In the genomic region with DNA sequence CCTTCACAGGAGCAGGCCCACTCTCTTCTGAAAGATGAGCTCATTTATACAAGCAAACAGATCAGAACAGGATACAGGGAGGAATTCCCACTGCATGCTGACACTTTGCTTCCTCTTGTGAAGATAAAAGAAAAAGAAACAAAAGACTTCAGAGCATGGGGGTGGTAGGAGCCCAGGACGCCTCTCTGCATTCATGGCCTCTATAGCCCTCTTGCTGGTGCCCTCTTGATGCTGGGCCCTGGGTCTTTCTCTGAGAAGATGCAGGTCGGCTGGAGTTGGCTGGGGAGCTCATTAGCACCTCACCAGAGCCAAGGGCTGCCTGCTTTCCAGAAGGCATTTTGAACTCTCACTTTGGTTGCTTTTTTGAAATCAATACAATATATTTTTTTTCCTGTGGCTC, we compare ENCODE assay signal across 26 mouse cellular contexts.
DNase-seq lines count a peak whose midpoint lies in the region; ATAC-seq and TF ChIP-seq lines count a peak whose summit lies in the region.
"Had no signal": no experiment of that assay in that cellular context is flagged by ENCODE, and none has a peak within 500 bp of the region (broad histone marks: within the 10 kb centered on the region; RNA-seq: fewer than 3 reads in every experiment).

No protein-coding gene starts in this region.

- no peaks in the 10 kb centered on the region for H3K36me3 ChIP-seq in forebrain, embryonic 14.5 days (ENCODE audit: control insufficient read depth, insufficient read depth, low read length)
- H3K36me3 ChIP-seq in forebrain, embryonic 16.5 days (ENCODE audit: control insufficient read depth, insufficient read depth): no peaks in the 10 kb centered on the region
- no peaks in the 10 kb centered on the region for H3K36me3 ChIP-seq in kidney, postnatal 0 days (ENCODE audit: insufficient read depth, low read length)
- H3K36me3 ChIP-seq in midbrain, embryonic 15.5 days (replicated peaks): no peaks in the 10 kb centered on the region
- H3K36me3 ChIP-seq: embryonic facial prominence, embryonic 10.5 days; embryonic facial prominence, embryonic 13.5 days; forebrain, embryonic 15.5 days; G1E; hindbrain, embryonic 15.5 days had no signal

- no peaks in the 10 kb centered on the region for H3K27me3 ChIP-seq in forebrain, embryonic 14.5 days (replicated peaks; ENCODE audit: control insufficient read depth, insufficient read depth, low read length)
- H3K27me3 ChIP-seq in forebrain, embryonic 16.5 days (replicated peaks; ENCODE audit: control insufficient read depth, insufficient read depth, low read length): no peaks in the 10 kb centered on the region
- no peaks in the 10 kb centered on the region for H3K27me3 ChIP-seq in kidney, postnatal 0 days (ENCODE audit: insufficient read depth, low read length)
- H3K27me3 ChIP-seq in midbrain, embryonic 15.5 days (replicated peaks): no peaks in the 10 kb centered on the region
- H3K27me3 ChIP-seq: CH12.LX; embryonic facial prominence, embryonic 13.5 days; forebrain, embryonic 15.5 days; hindbrain, embryonic 15.5 days; Patski had no signal

- H3K4me2 ChIP-seq in forebrain, embryonic 14.5 days (ENCODE audit: low read length): no peak overlapping the region
- H3K4me2 ChIP-seq in forebrain, embryonic 16.5 days (ENCODE audit: low read length): no peak overlapping the region
- H3K4me2 ChIP-seq in kidney, postnatal 0 days (ENCODE audit: low read length): no peak overlapping the region
- no peak overlapping the region for H3K4me2 ChIP-seq in midbrain, embryonic 15.5 days
- H3K4me2 ChIP-seq: embryonic facial prominence, embryonic 13.5 days; forebrain, embryonic 15.5 days; heart, embryonic 11.5 days; hindbrain, embryonic 15.5 days had no signal

- H3K9me3 ChIP-seq in forebrain, embryonic 14.5 days (replicated peaks; ENCODE audit: control insufficient read depth, low read length): no peaks in the 10 kb centered on the region
- no peaks in the 10 kb centered on the region for H3K9me3 ChIP-seq in forebrain, embryonic 16.5 days (ENCODE audit: control insufficient read depth, low read length)
- no peaks in the 10 kb centered on the region for H3K9me3 ChIP-seq in kidney, postnatal 0 days (replicated peaks; ENCODE audit: low read length)
- H3K9me3 ChIP-seq in midbrain, embryonic 15.5 days: no peaks in the 10 kb centered on the region
- H3K9me3 ChIP-seq: embryonic facial prominence, embryonic 10.5 days; embryonic facial prominence, embryonic 13.5 days; forebrain, embryonic 15.5 days; hindbrain, embryonic 15.5 days had no signal

- DNase-seq in forebrain, embryonic 14.5 days (ENCODE audit: low spot score): peak; percentile 41
- peak; percentile 9 for DNase-seq in kidney, postnatal 0 days (ENCODE audit: low spot score)
- DNase-seq in kidney, postnatal 36 days: no peak
- peak; percentile 72 for DNase-seq in brain, embryonic 14.5 days (ENCODE audit: low read depth)
- DNase-seq in adrenal gland, postnatal 10 days: no peak
- DNase-seq: adrenal gland, postnatal 14 days; B cell, adult 2 months; cerebellum, adult 11-12 months; cerebellum, adult 8-10 months; cerebellum, postnatal 10 days; cerebellum, postnatal 36 days; embryo, embryonic 11 days; gastrocnemius, postnatal 10 days; gastrocnemius, postnatal 36 days; heart, postnatal 36 days had no signal

- H3K9ac ChIP-seq in forebrain, embryonic 14.5 days (ENCODE audit: low read length): no peak overlapping the region
- H3K9ac ChIP-seq in forebrain, embryonic 16.5 days (replicated peaks; ENCODE audit: low read depth, low read length): no peak overlapping the region
- no peak overlapping the region for H3K9ac ChIP-seq in kidney, postnatal 0 days (ENCODE audit: low read depth, low read length)
- no peak overlapping the region for H3K9ac ChIP-seq in midbrain, embryonic 15.5 days
- H3K9ac ChIP-seq: embryonic facial prominence, embryonic 13.5 days; forebrain, embryonic 15.5 days; hindbrain, embryonic 15.5 days had no signal

- TF ChIP-seq POLR2A in brain, embryonic 14.5 days (IDR thresholded peaks at IDR 0.05; ENCODE audit: borderline replicate concordance, extremely low read depth, insufficient read depth, insufficient read length, poor library complexity, severe bottlenecking): no peak

- TF ChIP-seq CTCF in kidney, postnatal 0 days (IDR thresholded peaks at IDR 0.05; ENCODE audit: low read depth): no peak
- no peak for TF ChIP-seq CTCF in brain, embryonic 14.5 days (IDR thresholded peaks at IDR 0.05; ENCODE audit: borderline replicate concordance, extremely low read depth, insufficient read depth, insufficient read length)

- H3K27ac ChIP-seq in forebrain, embryonic 14.5 days (ENCODE audit: low read depth, low read length): no peak overlapping the region
- no peak overlapping the region for H3K27ac ChIP-seq in forebrain, embryonic 16.5 days (ENCODE audit: low read length)
- no peak overlapping the region for H3K27ac ChIP-seq in kidney, postnatal 0 days
- H3K27ac ChIP-seq in midbrain, embryonic 15.5 days: no peak overlapping the region
- H3K27ac ChIP-seq: embryonic facial prominence, embryonic 13.5 days; forebrain, embryonic 15.5 days; hindbrain, embryonic 15.5 days had no signal

- ATAC-seq in forebrain, embryonic 14.5 days: 0 out of 2 replicates have a peak, but pooled peaks have one; percentile 20
- ATAC-seq in forebrain, embryonic 16.5 days: no peak
- no peak for ATAC-seq in kidney, postnatal 0 days (replicated peaks; ENCODE audit: low FRiP score, low read depth)
- peak; percentile 54; the same call in 1 of the 2 replicates for ATAC-seq in midbrain, embryonic 15.5 days (replicated peaks)
- ATAC-seq: forebrain, embryonic 15.5 days; Patski had no signal

- 6% methylated on average over 2 of the region's 2 CpGs for WGBS in forebrain, embryonic 14.5 days
- 20% methylated on average over 2 of the region's 2 CpGs for WGBS in forebrain, embryonic 16.5 days
- 26% methylated on average over 2 of the region's 2 CpGs for whole genome bisulfite sequencing in kidney, postnatal 0 days
- WGBS in midbrain, embryonic 15.5 days: 12% methylated on average over 2 of the region's 2 CpGs

- no peaks in the 10 kb centered on the region for H3K4me1 ChIP-seq in forebrain, embryonic 14.5 days (ENCODE audit: control insufficient read depth, insufficient read depth, low read length)
- H3K4me1 ChIP-seq in forebrain, embryonic 16.5 days (replicated peaks; ENCODE audit: control insufficient read depth, insufficient read depth, low read length): no peaks in the 10 kb centered on the region
- no peaks in the 10 kb centered on the region for H3K4me1 ChIP-seq in kidney, postnatal 0 days (replicated peaks; ENCODE audit: insufficient read depth, low read length)
- no peaks in the 10 kb centered on the region; the same call in 1 of the 2 replicates for H3K4me1 ChIP-seq in midbrain, embryonic 15.5 days
- H3K4me1 ChIP-seq: embryonic facial prominence, embryonic 10.5 days; embryonic facial prominence, embryonic 13.5 days; forebrain, embryonic 15.5 days; hindbrain, embryonic 15.5 days had no signal

- no peak overlapping the region for H3K4me3 ChIP-seq in forebrain, embryonic 14.5 days (ENCODE audit: low read depth, low read length)
- H3K4me3 ChIP-seq in forebrain, embryonic 16.5 days (replicated peaks; ENCODE audit: low read length): no peak overlapping the region
- H3K4me3 ChIP-seq in kidney, postnatal 0 days (replicated peaks; ENCODE audit: low read depth, low read length): no peak overlapping the region
- H3K4me3 ChIP-seq in midbrain, embryonic 15.5 days: no peak overlapping the region
- H3K4me3 ChIP-seq: embryonic facial prominence, embryonic 10.5 days; embryonic facial prominence, embryonic 13.5 days; erythroblast, embryonic 14.5 days; forebrain, embryonic 15.5 days; hindbrain, embryonic 15.5 days had no signal

Comparison
In these comparisons a context has a peak if more than half of its experiments do, and no peak if none do; other contexts are left out.
1. ATAC-seq: peak in forebrain, embryonic 14.5 days (single experiment) and midbrain, embryonic 15.5 days (single experiment); none in forebrain, embryonic 16.5 days (single experiment) and kidney, postnatal 0 days (single experiment).
2. DNase-seq: peak in forebrain, embryonic 14.5 days (single experiment), kidney, postnatal 0 days (single experiment) and brain, embryonic 14.5 days (single experiment); none in kidney, postnatal 36 days (0 of 2) and adrenal gland, postnatal 10 days (single experiment).